Mouse (Mus musculus): ENCODE measurements around the gene Klc2.

Klc2 gene

DNA sequence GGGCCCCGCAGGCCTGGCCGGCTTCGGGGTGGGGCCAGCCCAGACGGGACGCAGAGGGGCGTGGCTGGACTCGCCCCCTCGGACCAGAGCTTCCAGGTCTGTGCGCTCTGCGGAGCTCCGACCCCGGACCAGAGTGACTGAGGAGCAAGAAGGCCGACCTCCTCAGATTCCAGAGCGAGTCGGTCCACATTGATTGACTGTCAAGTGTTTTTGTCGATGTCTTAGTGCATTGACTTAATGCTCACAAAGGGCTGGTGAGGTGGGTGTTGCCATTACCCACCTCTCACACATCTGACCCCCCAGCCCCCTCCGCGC is at the start of gene Klc2:
Gene Klc2, minus strand, starts transcription at position 177 of the 315 bp plus-strand sequence.
- no peak for DNase-seq (ENCODE audit: low read depth)

- DNase-seq (ENCODE audit: low read depth): no peak
Observed at GRCm38 (mm10) chr19:5167477-5167876, 49.1 kb upstream of the Klc2 start.

DNA sequence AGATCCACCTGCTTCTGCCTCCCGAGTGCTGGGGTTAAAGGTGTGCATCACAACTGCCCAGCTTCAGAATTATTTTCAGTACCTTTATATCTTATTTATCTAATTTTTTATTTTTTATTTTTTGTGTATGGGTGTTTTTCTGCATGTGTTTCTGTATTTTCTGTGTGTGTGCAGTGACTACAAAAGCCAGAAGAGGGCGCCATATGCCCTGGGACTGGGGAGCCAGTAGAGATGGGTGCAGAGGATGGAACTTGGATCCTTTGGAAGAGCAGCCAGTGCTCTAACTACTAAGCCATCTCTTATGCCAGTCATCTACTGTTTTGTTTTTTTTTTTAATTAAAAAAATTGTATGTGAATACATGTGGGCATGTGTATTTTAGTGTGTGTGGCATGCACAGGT is 46.0 kb upstream of the Klc2 start:
- DNase-seq (ENCODE audit: low read depth): peak; percentile 65

DNA sequence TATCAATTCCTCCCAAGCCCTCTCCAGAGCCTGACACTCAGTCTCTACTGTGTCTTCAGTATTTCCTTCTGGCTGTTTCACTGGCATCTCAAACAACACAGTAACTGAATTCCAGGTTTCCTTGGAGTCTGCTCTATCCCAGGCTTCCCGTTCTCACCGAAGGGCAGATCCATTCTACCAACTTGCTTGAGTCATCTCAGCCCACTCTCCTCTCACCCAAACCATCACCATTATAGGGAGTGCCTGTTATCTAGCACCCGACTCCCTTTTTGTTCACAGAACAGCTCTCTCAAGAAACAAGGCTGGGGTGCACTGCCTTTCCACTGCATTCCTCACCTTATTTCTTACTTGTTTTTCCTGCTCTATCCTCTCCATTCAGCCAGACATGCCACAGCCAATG is 43.6 kb upstream of the Klc2 start:
- no peak for DNase-seq (ENCODE audit: low read depth)

GRCm38 (mm10) chr19:5152261-5152660 is 33.9 kb upstream of the Klc2 start:
- no peak for DNase-seq (ENCODE audit: low read depth)

DNA sequence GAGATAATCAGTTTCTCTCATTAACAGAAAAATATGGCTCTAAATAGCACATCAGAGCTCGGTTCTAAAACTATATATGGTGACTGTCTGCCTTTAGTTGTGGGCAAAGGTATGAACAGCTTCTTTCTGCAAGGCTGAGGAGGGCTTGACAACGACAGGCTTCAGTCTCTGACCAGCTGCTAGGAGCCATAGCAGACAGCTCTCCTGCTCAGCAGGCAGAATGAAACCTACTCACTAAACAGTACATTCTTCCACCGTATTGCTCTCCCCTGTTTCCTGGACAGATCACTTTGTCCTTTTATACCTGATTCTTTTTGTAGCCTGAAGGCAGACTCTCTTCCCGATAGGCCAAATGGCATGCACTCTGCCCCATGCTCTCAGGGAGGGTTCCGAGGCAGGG is 33.4 kb upstream of the Klc2 start:
- DNase-seq (ENCODE audit: low read depth): no peak

DNA sequence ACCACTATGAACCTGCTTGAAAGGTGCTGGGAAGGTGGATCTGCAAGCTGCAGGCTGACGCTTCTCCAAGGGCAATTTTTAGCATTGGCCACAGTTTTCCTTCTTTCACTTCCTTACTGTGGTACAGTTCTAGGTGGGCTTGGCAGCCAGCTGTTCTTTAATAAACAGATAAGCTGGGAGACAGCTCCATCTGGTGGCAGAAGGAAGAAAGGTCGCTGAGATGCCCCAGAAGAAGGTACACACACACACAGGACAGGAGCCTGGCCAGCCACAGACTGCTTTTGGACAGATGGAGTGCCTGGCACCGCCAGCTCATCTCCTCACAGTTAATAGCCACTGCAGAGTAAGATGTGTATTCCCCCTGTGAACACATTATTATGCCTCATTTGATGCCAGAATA is 33.0 kb upstream of the Klc2 start:
- DNase-seq (ENCODE audit: low read depth): peak; percentile 70

- no peak for DNase-seq (ENCODE audit: low read depth)
Observed at GRCm38 (mm10) chr19:5150358-5150757, 32.0 kb upstream of the Klc2 start.

DNA sequence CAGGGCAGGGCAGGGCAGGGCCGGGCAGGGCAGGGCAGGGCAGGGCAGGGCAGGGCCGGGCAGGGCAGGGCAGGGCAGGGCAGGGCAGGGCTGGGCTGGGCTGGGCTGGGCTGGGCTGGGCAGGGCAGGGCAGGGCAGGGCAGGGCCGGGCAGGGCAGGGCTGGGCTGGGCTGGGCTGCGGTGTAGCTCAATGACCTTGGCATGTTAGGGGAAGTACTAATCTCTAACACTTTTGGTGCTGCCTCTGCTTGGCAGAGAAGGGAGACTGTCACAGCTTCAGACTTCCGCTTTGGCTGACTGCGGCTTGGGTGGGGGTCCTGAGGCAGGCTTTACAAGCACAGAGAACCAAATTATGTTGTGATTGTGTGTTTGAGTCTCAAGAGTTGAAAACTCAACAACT is 30.7 kb upstream of the Klc2 start:
- peak; percentile 56 for DNase-seq (ENCODE audit: low read depth)

DNA sequence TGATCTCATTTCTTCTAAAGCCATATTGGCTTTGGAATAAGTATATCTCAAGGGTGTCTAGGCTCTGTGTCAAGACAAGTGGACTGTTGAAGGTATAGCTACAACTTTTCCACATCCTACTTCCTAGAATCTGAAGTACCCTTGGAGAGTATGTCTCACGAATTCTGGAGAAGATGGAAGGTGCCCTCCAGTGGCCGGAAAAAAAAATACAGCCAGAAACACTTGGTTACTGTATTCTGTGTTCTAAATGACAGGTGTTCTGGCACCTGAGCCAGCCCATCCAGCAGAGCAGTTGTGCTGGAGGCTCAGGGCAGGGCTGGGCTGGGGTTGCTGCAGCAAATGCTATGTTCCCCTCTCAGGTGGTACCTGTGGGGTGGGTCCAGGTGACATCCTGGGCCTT is 21.3 kb upstream of the Klc2 start:
- peak; percentile 61 for DNase-seq (ENCODE audit: low read depth)

DNA sequence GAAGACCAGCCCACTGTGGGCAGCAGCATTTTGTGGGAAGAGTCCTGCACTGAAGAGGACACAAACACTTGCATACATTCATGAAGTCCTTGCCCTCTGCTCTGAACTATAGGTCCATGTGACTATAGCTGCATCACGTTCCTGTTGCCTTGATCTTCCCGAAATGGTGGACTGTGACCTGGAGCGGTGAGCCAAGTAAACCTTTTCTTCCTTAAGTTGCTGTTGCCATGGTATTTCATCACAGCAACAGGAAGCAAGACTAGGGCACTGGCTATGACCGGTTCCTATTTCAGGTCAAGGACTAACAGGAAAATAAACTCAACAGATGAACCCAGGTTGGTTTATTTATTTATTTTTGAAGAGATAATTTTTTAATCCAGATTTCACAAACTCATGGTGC is 12.9 kb upstream of the Klc2 start:
- peak; percentile 51 for DNase-seq (ENCODE audit: low read depth)

GRCm38 (mm10) chr19:5129770-5130169 is 11.4 kb upstream of the Klc2 start:
- DNase-seq (ENCODE audit: low read depth): peak; percentile 52

GRCm38 (mm10) chr19:5124055-5124614 is 5.8 kb upstream of the Klc2 start:
- no peak for DNase-seq (ENCODE audit: low read depth)

DNA sequence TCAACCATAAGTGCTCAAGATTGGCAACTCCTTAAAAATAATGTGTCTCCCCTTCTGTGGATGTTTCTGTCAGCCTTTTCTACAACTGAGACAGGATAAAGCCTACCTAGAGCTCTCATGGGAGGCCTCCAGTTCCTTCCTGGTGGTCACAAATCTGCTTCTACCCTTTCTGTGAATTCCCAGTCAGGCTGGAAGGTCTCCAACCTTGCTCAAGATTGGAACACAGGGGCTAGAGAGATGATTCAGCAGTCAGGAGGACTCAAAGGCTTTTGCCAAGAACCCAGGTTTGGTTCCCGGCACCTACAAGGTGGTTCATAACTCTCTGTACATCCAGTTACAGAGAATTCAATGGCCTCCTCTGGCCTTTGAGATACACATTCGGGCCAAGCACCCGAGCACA is 4.9 kb upstream of the Klc2 start:
- no peak for DNase-seq (ENCODE audit: low read depth)

GRCm38 (mm10) chr19:5122492-5122891 is 4.1 kb upstream of the Klc2 start:
- DNase-seq (ENCODE audit: low read depth): no peak

- DNase-seq (ENCODE audit: low read depth): peak; percentile 84
Observed at GRCm38 (mm10) chr19:5117494-5118383, 621 bp downstream of the Klc2 start.

DNA sequence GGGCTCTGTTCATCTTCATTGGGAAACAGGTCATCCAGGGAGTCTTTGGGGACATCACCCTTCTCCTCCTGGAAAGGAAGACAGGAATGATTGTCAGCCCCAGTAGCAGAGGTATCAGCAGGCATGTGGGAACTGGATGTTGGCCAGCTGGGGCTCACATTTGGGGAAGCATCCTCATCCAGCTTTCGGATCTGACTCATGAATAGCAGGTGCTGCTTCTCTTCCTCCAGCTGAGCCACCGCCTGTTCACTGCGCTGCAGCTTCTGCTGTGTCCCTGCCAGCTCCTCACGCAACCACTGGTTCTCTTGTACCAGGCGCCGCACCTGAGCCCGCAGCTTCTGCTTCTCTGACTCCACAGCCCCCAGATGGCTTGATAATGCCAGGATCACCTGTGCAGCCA is 4.6 kb downstream of the Klc2 start:
- DNase-seq (ENCODE audit: low read depth): no peak

DNA sequence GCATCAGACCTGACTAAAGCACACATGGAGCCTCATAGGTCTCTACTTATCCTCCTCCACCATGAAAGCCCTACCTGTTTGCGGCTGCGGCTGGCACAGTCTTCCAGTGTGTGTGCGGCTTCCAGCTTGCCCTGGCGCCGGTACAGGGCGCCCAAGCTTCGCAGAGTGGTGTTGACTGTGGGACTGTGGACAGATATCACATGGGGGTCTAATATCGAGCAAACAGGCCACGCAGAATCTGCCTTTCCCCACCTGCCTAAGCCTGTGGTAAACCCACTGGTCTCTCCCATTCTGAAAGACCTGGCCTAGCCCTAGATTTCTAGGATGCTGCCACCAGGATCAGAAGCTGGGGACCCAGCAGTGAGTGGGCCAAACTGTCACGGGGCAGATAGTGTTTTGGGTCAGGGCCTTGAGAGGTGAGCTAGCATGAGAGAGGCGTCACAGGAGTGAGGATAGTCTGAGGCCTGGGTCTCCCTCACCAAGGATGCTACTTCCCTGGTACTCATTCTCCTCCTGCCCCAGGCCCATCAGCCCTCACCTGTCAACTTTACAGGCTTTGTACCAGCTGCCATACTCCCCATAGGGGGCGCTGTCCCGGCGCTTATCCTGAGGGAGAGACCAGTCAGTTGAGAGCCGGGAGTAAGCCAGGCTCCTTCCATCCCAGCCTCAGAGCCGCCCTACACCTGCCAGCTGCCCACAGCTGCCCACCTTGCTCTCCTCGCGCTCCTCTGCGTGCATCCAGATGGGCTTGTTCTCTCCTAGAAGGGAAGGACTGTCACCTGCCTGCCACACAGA is 8.5 kb downstream of the Klc2 start:
- no peak for DNase-seq (ENCODE audit: low read depth)

- no peak for DNase-seq (ENCODE audit: low read depth)
Observed at GRCm38 (mm10) chr19:5108702-5109101, 9.7 kb downstream of the Klc2 start.

- peak; percentile 67 for DNase-seq (ENCODE audit: low read depth)
Observed at GRCm38 (mm10) chr19:5108271-5108575, 10.1 kb downstream of the Klc2 start.

GRCm38 (mm10) chr19:5107556-5108270 is 10.6 kb downstream of the Klc2 start:
- no peak for DNase-seq (ENCODE audit: low read depth)

- peak; percentile 97 for DNase-seq (ENCODE audit: low read depth)
Observed at GRCm38 (mm10) chr19:5106731-5107191, 11.6 kb downstream of the Klc2 start, which contains the start of gene Rab1b. Gene Rab1b (minus strand): TSS chr19:5107072.
